Mouse (Mus musculus) erythroblast, embryonic 14.5 days (primary cell): ENCODE data around the gene Brms1l. TPM values are rescaled to one million over a fixed set of nuclear protein-coding genes. Genes with fewer than 3 reads are reported as not detected.
A peak's percentile ranks its signal among the peaks of the same experiment; 100 is the strongest.

Source experiments
- H3K27me3 ChIP-seq: 2 replicates; pipeline ENCODE4 v1.6.1; 2012; ENCODE audit warnings: inconsistent platforms; ENCODE audit not compliant: control insufficient read depth
- H3K36me3 ChIP-seq: 2 replicates; pipeline ENCODE4 v1.6.1; 2012; ENCODE audit warnings: mild to moderate bottlenecking, inconsistent platforms; ENCODE audit not compliant: control insufficient read depth
- H3K4me1 ChIP-seq: 2 replicates; pipeline ENCODE4 v1.6.1; 2012; ENCODE audit warnings: inconsistent platforms; ENCODE audit not compliant: control insufficient read depth
- H3K4me3 ChIP-seq: replicated peaks from 2 replicates; pipeline ENCODE3; 2012; ENCODE audit warnings: moderate library complexity, mild to moderate bottlenecking, inconsistent platforms
- H3K9me3 ChIP-seq: 2 replicates; pipeline ENCODE4 v1.6.1; 2012; ENCODE audit warnings: low read length, inconsistent platforms, mixed read lengths; ENCODE audit not compliant: control insufficient read depth
- GATA1 ChIP-seq: IDR thresholded peaks from 2 replicates; pipeline ENCODE4 v1.6.1; 2012; ENCODE audit warnings: low read length, inconsistent platforms, mixed read lengths
- TAL1 ChIP-seq: IDR thresholded peaks from 3 replicates; pipeline ENCODE4 v1.6.1; 2012; ENCODE audit warnings: low read length, inconsistent platforms, mixed read lengths
- polyA plus RNA-seq: library from polyadenylated mRNA; stranded (reverse); fragments of >175 nt; gene quantifications from 2 replicates; pipeline ENCODE4 v1.2.3, GENCODE M21; 2012

Gene Brms1l
- polyA plus RNA-seq, 1 experiment = 8.1 TPM

DNA sequence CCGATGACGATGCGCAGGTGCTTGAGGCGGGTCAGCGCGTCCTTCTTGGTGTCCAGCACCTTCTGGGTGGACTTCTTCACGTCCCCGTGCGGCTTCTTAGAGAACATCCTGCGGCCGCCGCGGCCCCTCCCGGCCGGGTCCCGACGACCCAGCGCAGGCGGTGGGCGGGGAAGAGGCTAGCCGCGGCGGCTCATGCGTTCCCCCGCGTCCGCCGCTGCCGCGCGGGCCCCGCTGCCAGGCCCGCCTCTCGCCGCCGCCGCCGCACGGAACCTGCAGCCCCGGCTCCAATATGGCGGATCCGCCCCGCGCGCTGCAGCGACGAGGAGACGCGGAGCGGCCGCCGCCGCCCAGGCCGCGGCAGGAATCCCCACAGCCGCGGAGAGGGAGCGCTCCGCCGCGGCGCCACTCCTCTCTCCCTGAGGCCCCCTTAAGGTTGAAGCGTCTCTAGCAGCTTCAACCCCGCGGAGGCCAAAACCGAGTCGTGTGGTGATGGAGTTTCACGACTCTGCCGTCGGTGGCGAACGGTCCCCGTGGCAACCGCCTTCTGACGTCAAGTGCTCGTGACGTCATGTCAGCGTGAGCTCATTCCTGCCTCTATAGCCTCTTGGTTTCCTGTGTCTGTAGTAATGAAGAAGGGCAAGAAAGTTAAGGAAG, 15.3 kb upstream of the Brms1l start, which contains the start of gene Ralgapa1:
Ralgapa1 (minus strand) TSS at position 507 of the 654 bp plus-strand sequence.
- TF ChIP-seq TAL1 (no peak), GATA1 (no peak)
- H3K36me3 ChIP-seq = no peaks in the 10 kb centered on the region
- H3K4me3 ChIP-seq = peak within 1 kb of the TSS; percentile 96
- no peaks in the 10 kb centered on the region for H3K27me3 ChIP-seq
- peaks cover 21% of the 10 kb centered on the region for H3K4me1 ChIP-seq
- H3K9me3 ChIP-seq = peaks cover 3% of the 10 kb centered on the region

GRCm38 (mm10) chr12:55824027-55824426, 12.1 kb upstream of the Brms1l start:
- peaks cover 21% of the 10 kb centered on the region for H3K4me1 ChIP-seq
- no peak overlapping the region for H3K4me3 ChIP-seq
- peaks cover 7% of the 10 kb centered on the region for H3K9me3 ChIP-seq
- no peaks in the 10 kb centered on the region for H3K27me3 ChIP-seq
- no peak for TF ChIP-seq GATA1
- no peak for TF ChIP-seq TAL1
- no peaks in the 10 kb centered on the region for H3K36me3 ChIP-seq

- Histone ChIP-seq H3K4me3 (no peak overlapping the region), H3K27me3 (no peaks in the 10 kb centered on the region), H3K9me3 (peaks cover 7% of the 10 kb centered on the region), H3K36me3 (no peaks in the 10 kb centered on the region), H3K4me1 (peaks cover 9% of the 10 kb centered on the region)
- TF ChIP-seq TAL1 (no peak), GATA1 (no peak)
These were observed 10.6 kb upstream of the Brms1l start for GRCm38 (mm10) chr12:55825537-55825936.

- Histone ChIP-seq H3K9me3 (peaks cover under 1% of the 10 kb centered on the region; the same call in 1 of the 2 replicates), H3K4me3 (no peak overlapping the region), H3K27me3 (no peaks in the 10 kb centered on the region), H3K36me3 (no peaks in the 10 kb centered on the region), H3K4me1 (peaks cover 15% of the 10 kb centered on the region)
- TF ChIP-seq TAL1 (no peak), GATA1 (no peak)
These were observed 5.0 kb upstream of the Brms1l start for GRCm38 (mm10) chr12:55831101-55831500.

- H3K4me3 ChIP-seq = no peak overlapping the region
- H3K4me1 ChIP-seq = peaks cover 27% of the 10 kb centered on the region
- H3K9me3 ChIP-seq = no peaks in the 10 kb centered on the region
- no peaks in the 10 kb centered on the region for H3K36me3 ChIP-seq
- no peak for TF ChIP-seq TAL1
- TF ChIP-seq GATA1 = no peak
- H3K27me3 ChIP-seq = no peaks in the 10 kb centered on the region
These were observed 3.2 kb upstream of the Brms1l start for GRCm38 (mm10) chr12:55832961-55833360.

DNA sequence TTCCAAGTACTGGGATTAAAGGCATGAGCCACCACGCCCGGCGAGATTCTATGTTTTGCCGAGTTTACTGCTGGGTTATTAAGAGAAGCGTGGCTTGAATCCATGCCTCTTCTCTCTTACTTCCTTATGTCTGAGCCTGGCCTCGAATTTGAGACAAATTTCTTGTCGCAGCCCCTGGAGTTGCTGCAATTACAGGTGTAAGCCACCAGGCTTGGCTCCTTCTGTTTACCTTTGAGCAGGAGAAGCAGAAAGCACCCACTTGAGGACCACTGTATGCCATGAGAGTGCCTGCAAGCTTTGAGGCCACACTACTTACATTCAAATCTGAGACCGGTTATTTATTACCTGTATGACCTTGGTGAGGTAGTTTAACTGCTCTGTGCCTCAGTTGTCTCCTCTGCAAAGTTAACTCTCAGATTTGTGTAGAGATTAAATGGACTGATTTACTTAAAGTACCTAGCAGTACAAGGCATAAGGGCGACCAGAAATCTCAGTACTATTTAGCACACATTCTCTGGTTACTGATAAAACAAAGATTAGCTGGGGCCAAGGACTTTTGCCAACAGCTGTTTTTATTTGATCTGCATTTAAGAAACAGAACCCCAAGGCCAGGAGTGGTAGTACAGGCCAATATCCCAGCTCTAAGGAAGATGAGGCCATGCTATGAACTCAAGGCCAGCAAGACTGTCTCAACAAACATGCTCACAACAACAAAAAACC, 2.1 kb upstream of the Brms1l start:
- Histone ChIP-seq H3K9me3 (no peaks in the 10 kb centered on the region), H3K36me3 (peaks cover 5% of the 10 kb centered on the region; the same call in 1 of the 2 replicates), H3K4me1 (peaks cover 30% of the 10 kb centered on the region), H3K4me3 (no peak overlapping the region), H3K27me3 (no peaks in the 10 kb centered on the region)
- TF ChIP-seq TAL1 = no peak
- no peak for TF ChIP-seq GATA1

DNA sequence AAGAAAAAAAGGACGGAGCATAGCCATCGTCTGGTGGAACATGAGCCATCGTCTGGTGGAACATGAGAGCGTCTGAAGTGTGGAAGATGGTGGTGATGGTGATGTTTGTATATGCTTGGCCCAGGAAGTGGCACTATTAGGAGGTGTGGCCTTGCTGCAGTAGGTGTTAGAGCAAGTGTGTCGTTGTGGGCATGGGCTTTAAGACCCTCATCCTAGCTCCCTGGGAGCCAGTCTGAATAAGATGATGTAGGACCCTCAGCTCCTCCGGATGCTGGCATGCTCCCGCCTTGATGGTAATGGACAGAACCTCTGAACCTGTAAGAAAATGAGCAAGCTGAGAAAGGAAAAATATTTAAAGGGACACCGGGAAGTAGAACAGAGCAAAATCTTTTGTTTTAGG, 1.2 kb upstream of the Brms1l start:
- H3K27me3 ChIP-seq = no peaks in the 10 kb centered on the region
- H3K9me3 ChIP-seq = no peaks in the 10 kb centered on the region
- no peak overlapping the region for H3K4me3 ChIP-seq
- H3K36me3 ChIP-seq = peaks cover 8% of the 10 kb centered on the region
- no peak for TF ChIP-seq GATA1
- H3K4me1 ChIP-seq = peaks cover 30% of the 10 kb centered on the region

DNA sequence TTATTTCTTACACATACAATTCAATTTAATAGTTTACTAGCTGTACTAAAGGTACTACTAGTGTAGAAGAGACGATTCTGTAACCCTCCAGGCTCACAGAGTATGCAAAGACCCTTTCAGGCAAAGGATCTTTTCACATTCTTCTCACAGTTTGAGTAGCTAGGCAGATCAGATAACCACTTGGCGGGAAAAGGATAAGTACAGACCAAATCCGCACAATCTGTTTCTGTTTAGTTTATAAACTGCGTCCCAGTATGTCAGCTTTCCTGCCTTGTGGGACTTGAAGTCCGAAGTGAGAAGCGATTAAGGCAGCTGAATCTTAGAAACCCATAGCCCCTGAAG, 296 bp upstream of the Brms1l start:
- TF ChIP-seq GATA1 (peak; percentile 100), TAL1 (no peak)
- Histone ChIP-seq H3K4me3 (peak overlapping the region; percentile 89), H3K9me3 (no peaks in the 10 kb centered on the region), H3K36me3 (peaks cover 12% of the 10 kb centered on the region), H3K27me3 (no peaks in the 10 kb centered on the region), H3K4me1 (peaks cover 30% of the 10 kb centered on the region)

DNA sequence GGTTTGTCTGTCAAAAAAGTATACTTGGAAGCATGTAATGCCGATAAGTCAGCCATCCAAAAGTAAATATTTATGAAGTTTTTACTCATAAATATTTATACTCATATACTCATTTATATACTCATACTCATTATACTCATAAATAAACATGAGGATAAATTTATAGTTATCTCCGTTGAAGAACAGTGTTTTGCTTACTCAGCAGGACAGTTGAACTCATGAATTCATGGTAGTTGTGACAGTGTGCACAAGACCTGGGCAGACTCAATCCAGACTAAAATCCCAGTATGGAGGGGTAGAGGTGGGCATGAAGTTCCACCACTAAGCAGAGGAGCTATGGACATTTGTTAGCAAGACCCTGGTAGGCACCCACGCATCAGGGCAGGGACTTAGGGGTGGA, 1.4 kb downstream of the Brms1l start:
- no peak for TF ChIP-seq GATA1
- TF ChIP-seq TAL1 = no peak
- H3K9me3 ChIP-seq = no peaks in the 10 kb centered on the region
- H3K4me1 ChIP-seq = peaks cover 30% of the 10 kb centered on the region
- H3K36me3 ChIP-seq = peaks cover 24% of the 10 kb centered on the region
- no peaks in the 10 kb centered on the region for H3K27me3 ChIP-seq
- H3K4me3 ChIP-seq = peak overlapping the region; percentile 89

DNA sequence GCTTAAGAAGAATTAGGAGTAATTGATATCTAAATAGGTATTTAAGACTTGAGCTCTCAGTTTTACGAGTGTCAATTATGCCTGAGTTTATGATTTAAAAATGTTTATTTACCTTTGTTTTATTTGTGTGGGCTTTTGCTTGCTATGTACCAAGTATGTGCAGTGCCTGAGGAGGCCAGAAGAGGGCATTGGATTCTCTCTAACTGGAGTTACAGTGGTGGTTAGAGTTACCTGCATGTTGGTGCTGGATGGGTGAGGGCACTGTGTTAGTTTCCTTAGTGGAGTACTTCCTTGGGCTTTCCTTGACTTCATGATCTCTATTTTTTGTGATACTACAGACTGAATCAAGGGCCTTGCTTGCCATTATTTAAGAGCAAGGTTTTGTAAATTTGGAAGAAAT, 10.6 kb downstream of the Brms1l start:
- H3K4me1 ChIP-seq = peaks cover 20% of the 10 kb centered on the region
- TF ChIP-seq GATA1 = no peak
- no peak for TF ChIP-seq TAL1
- peaks cover 8% of the 10 kb centered on the region for H3K9me3 ChIP-seq
- H3K4me3 ChIP-seq = no peak overlapping the region
- peaks cover 71% of the 10 kb centered on the region for H3K36me3 ChIP-seq
- H3K27me3 ChIP-seq = no peaks in the 10 kb centered on the region
